Mouse (Mus musculus) lung, postnatal 10 days (tissue): ENCODE measurements around the gene Cdk2ap2.
"Not testable (repeated sequence)": the region's sequence is repeated elsewhere in the genome, so short reads cannot be mapped to it uniquely, and the experiment has no call there.

Source experiments
- DNase-seq: peaks from one replicate; pipeline ENCODE4 v3.0.0; 2021

Cdk2ap2 gene

GRCm38 (mm10) chr19:4068242-4068641 is 28.7 kb upstream of the Cdk2ap2 start:
- DNase-seq = not testable (repeated sequence)

- no peak for DNase-seq
Measured at GRCm38 (mm10) chr19:4068717-4069410, 28.1 kb upstream of the Cdk2ap2 start.

- DNase-seq = no peak
Measured at GRCm38 (mm10) chr19:4070311-4070710, 26.7 kb upstream of the Cdk2ap2 start.

GRCm38 (mm10) chr19:4070756-4071155 is 26.2 kb upstream of the Cdk2ap2 start:
- no peak for DNase-seq

- no peak for DNase-seq
Measured at GRCm38 (mm10) chr19:4071406-4071805, 25.6 kb upstream of the Cdk2ap2 start.

- no peak for DNase-seq
Measured at GRCm38 (mm10) chr19:4072706-4073424, 24.1 kb upstream of the Cdk2ap2 start.

GRCm38 (mm10) chr19:4075531-4075930 is 21.5 kb upstream of the Cdk2ap2 start:
- no peak for DNase-seq

GRCm38 (mm10) chr19:4079594-4079993 is 17.4 kb upstream of the Cdk2ap2 start:
- DNase-seq = no peak

GRCm38 (mm10) chr19:4080511-4081009 is 16.4 kb upstream of the Cdk2ap2 start:
- no peak for DNase-seq

GRCm38 (mm10) chr19:4081394-4081793 is 15.6 kb upstream of the Cdk2ap2 start, which contains the start of gene Cabp2:
Gene Cabp2, plus strand, starts transcription at chr19:4081578.
- no peak for DNase-seq

GRCm38 (mm10) chr19:4082219-4082965 is 14.6 kb upstream of the Cdk2ap2 start:
- no peak for DNase-seq

GRCm38 (mm10) chr19:4083316-4083715 is 13.7 kb upstream of the Cdk2ap2 start:
- DNase-seq = no peak

- DNase-seq = no peak
Measured at GRCm38 (mm10) chr19:4083826-4084225, 13.2 kb upstream of the Cdk2ap2 start.

- no peak for DNase-seq
Measured at GRCm38 (mm10) chr19:4084984-4085383, 12.0 kb upstream of the Cdk2ap2 start.

GRCm38 (mm10) chr19:4086156-4086555 is 10.8 kb upstream of the Cdk2ap2 start:
- DNase-seq = no peak

- DNase-seq = no peak
Measured at GRCm38 (mm10) chr19:4087090-4087489, 9.9 kb upstream of the Cdk2ap2 start.

GRCm38 (mm10) chr19:4088146-4088545 is 8.8 kb upstream of the Cdk2ap2 start:
- no peak for DNase-seq

GRCm38 (mm10) chr19:4089128-4089527 is 7.9 kb upstream of the Cdk2ap2 start:
- DNase-seq = no peak

GRCm38 (mm10) chr19:4090446-4090845 is 6.5 kb upstream of the Cdk2ap2 start:
- DNase-seq = no peak

GRCm38 (mm10) chr19:4091383-4091782 is 5.6 kb upstream of the Cdk2ap2 start:
- no peak for DNase-seq

- DNase-seq = no peak
Measured at GRCm38 (mm10) chr19:4092750-4093149, 4.2 kb upstream of the Cdk2ap2 start.

- no peak for DNase-seq
Measured at GRCm38 (mm10) chr19:4093772-4094171, 3.2 kb upstream of the Cdk2ap2 start.

GRCm38 (mm10) chr19:4094348-4094747 is 2.6 kb upstream of the Cdk2ap2 start:
- DNase-seq = no peak
